Mouse (Mus musculus): ENCODE data around the gene Tldc2. TPM values are rescaled to one million over a fixed set of nuclear protein-coding genes. Genes with fewer than 3 reads are reported as not detected.
A peak's percentile ranks its signal among the peaks of the same experiment; 100 is the strongest.

The Tldc2 gene
- total and polyA plus RNA-seq, 3 experiments: not detected

GRCm38 (mm10) chr2:157071556-157071955 is 15.3 kb upstream of the Tldc2 start:
- Histone ChIP-seq H3K27me3 (replicated peaks) (no peaks in the 10 kb centered on the region), H3K9ac (ENCODE audit: insufficient read depth, low read depth) (no peak overlapping the region), H3K27ac (ENCODE audit: insufficient read depth, low read depth) (peak overlapping the region; percentile 6; the same call in 1 of the 2 replicates), H3K4me2 (ENCODE audit: insufficient read depth, low read depth, poor library complexity, severe bottlenecking) (peak overlapping the region; percentile 45; the same call in 1 of the 2 replicates), H3K9me3 (replicated peaks; ENCODE audit: low read length) (no peaks in the 10 kb centered on the region), H3K4me1 (ENCODE audit: control insufficient read depth in 1 of 2, insufficient read depth in 2 of 2) (peaks cover 29 to 56% of the 10 kb centered on the region in 2 experiments), H3K79me2 (replicated peaks; ENCODE audit: control insufficient read depth, extremely low read depth, insufficient read depth, poor library complexity, severe bottlenecking) (no peaks in the 10 kb centered on the region), H3K4me3 (replicated peaks in 1 of 3; ENCODE audit: low read depth in 2 of 3, low read length in 2 of 3, poor library complexity in 1 of 3) (no peak overlapping the region), H3K36me3 (replicated peaks in 1 of 2; ENCODE audit: control insufficient read depth in 1 of 2, insufficient read depth in 1 of 2, low read length in 1 of 2) (no peaks in the 10 kb centered on the region)
- dilution Hi-C loops (cut with MboI; ENCODE audit: extremely low pct_ligation_motif_present, extremely low pct_unique_long_range_greater_than_20kb, low sequenced_read_pairs) (no loop called here), in situ Hi-C loops (cut with MboI; ENCODE audit: low pct_ligation_motif_present, low pct_unique_long_range_greater_than_20kb, low sequenced_read_pairs) (no loop called here)
- peak; percentile 40; the same call in 1 of the 2 replicates for TF ChIP-seq MEF2A (IDR thresholded peaks at IDR 0.05; ENCODE audit: borderline replicate concordance, low read depth, low read length)
- 0 out of 2 replicates have a peak, but pooled peaks have one; percentile 14 for TF ChIP-seq ELF1 (IDR thresholded peaks at IDR 0.05; ENCODE audit: low read depth, low read length)
- peak; percentile 35; the same call in 1 of the 2 replicates for TF ChIP-seq BHLHE40 (IDR thresholded peaks at IDR 0.05; ENCODE audit: low read depth, low read length)
- TF ChIP-seq TBP (conservative IDR thresholded peaks at IDR 0.05; ENCODE audit: low read depth, low read length): no peak
- TF ChIP-seq ZNF384 (IDR thresholded peaks at IDR 0.05; ENCODE audit: low read depth, low read length): no peak
- TF ChIP-seq MAX (IDR thresholded peaks at IDR 0.05; ENCODE audit: low read length): no peak
- TF ChIP-seq EP300 (IDR thresholded peaks at IDR 0.05; ENCODE audit: low read length): peak; percentile 38; the same call in 1 of the 2 replicates
- no peak for TF ChIP-seq MXI1 (IDR thresholded peaks at IDR 0.05; ENCODE audit: low read depth, low read length)
- TF ChIP-seq IRF4 (IDR thresholded peaks at IDR 0.05; ENCODE audit: low read depth, low read length): peak; percentile 49
- TF ChIP-seq SIN3A (IDR thresholded peaks at IDR 0.05; ENCODE audit: low read length): 0 out of 2 replicates have a peak, but pooled peaks have one; percentile 26
- TF ChIP-seq ETS1 (conservative IDR thresholded peaks at IDR 0.05; ENCODE audit: low read depth, low read length): peak; percentile 74
- TF ChIP-seq USF2 (conservative IDR thresholded peaks at IDR 0.05; ENCODE audit: low read depth, low read length): no peak
- TF ChIP-seq MAFK (IDR thresholded peaks at IDR 0.05; ENCODE audit: insufficient replicate concordance, low read length): no peak
- TF ChIP-seq JUN (IDR thresholded peaks at IDR 0.05; ENCODE audit: insufficient read depth, low read depth, low read length): peak; percentile 43; the same call in 1 of the 2 replicates
- TF ChIP-seq CHD1 (IDR thresholded peaks at IDR 0.05; ENCODE audit: low read depth, low read length): no peak
- no peak for TF ChIP-seq RAD21 (IDR thresholded peaks at IDR 0.05; ENCODE audit: low read depth, low read length)
- no peak for TF ChIP-seq POLR2A (IDR thresholded peaks at IDR 0.05; ENCODE audit: low read depth, low read length)
- no peak for TF ChIP-seq E2F4 (IDR thresholded peaks at IDR 0.05; ENCODE audit: insufficient replicate concordance, low read depth, low read length)
- no peak for TF ChIP-seq ZC3H11A (IDR thresholded peaks at IDR 0.05; ENCODE audit: low read depth, low read length)
- no peak for TF ChIP-seq CTCF (conservative IDR thresholded peaks at IDR 0.05 in 1 of 2, IDR thresholded peaks at IDR 0.05 in 1 of 2; ENCODE audit: low read depth in 2 of 2, low read length in 2 of 2)
- TF ChIP-seq TCF12 (IDR thresholded peaks at IDR 0.05; ENCODE audit: low read depth, low read length): 0 out of 2 replicates have a peak, but pooled peaks have one; percentile 43
- 0 out of 2 replicates have a peak, but pooled peaks have one; percentile 13 for TF ChIP-seq MAZ (IDR thresholded peaks at IDR 0.05; ENCODE audit: low read depth, low read length)
- TF ChIP-seq JUND (conservative IDR thresholded peaks at IDR 0.05; ENCODE audit: low read depth, low read length): peak; percentile 51
- peak; percentile 67 for DNase-seq (ENCODE audit: extremely low read depth)

All from CH12.LX (cell line).